10 mouse cellular contexts compared by ENCODE assay signal in genomic region chr19:43511621-43512620, GRCm38 (mm10). TPM values are rescaled to one million over a fixed set of nuclear protein-coding genes. Genes with fewer than 3 reads are reported as not detected.
DNase-seq lines count a peak whose midpoint lies in the region; ATAC-seq and TF ChIP-seq lines count a peak whose summit lies in the region.
"Had no signal": no experiment of that assay in that cellular context is flagged by ENCODE, and none has a peak within 500 bp of the region (broad histone marks: within the 10 kb centered on the region; RNA-seq: fewer than 3 reads in every experiment).

No protein-coding gene starts in this region.

- peak in 1 of 2 experiments; percentile 47 for DNase-seq in heart, adult 2 months
- no peak for DNase-seq in heart, postnatal 36 days
- DNase-seq in adrenal gland, postnatal 25 days: peak; percentile 43
- DNase-seq in kidney, postnatal 25 days: peak; percentile 56 to 75
- DNase-seq in spleen, postnatal 36 days (ENCODE audit: low spot score in 2 of 2): no peak
- no peak for DNase-seq in thymus, adult 18-20 months

- H3K79me2 ChIP-seq in heart, adult 2 months (replicated peaks; ENCODE audit: control insufficient read depth, insufficient read depth, low read length): 0 out of 2 replicates have a peak, but pooled peaks cover under 1% of the 10 kb centered on the region

- no peak for TF ChIP-seq POLR2A in heart, adult 2 months (IDR thresholded peaks at IDR 0.05; ENCODE audit: insufficient read depth, low read depth, low read length)
- no peak for TF ChIP-seq POLR2A in ES-Bruce4 (IDR thresholded peaks at IDR 0.05; ENCODE audit: insufficient read depth, low read length)

- intact Hi-C loops in heart, adult 2 months (cut with DNase I): no loop called here
- intact Hi-C loops in heart, postnatal 36 days (cut with DNase I): no loop called here

- TF ChIP-seq EP300 in heart, adult 2 months (IDR thresholded peaks at IDR 0.05; ENCODE audit: insufficient read depth, low read depth, low read length): no peak; the same call in 1 of the 2 replicates
- TF ChIP-seq EP300 in ES-Bruce4 (IDR thresholded peaks at IDR 0.05; ENCODE audit: insufficient read depth, low read depth, low read length): no peak

- peaks cover 15% of the 10 kb centered on the region for H3K36me3 ChIP-seq in heart, adult 2 months (ENCODE audit: control insufficient read depth, insufficient read depth, low read length)
- peaks cover 75% of the 10 kb centered on the region for H3K36me3 ChIP-seq in ES-Bruce4 (ENCODE audit: control insufficient read depth, insufficient read depth, low read length, poor library complexity, severe bottlenecking)

- no peaks in the 10 kb centered on the region for H3K9me3 ChIP-seq in ES-Bruce4 (replicated peaks; ENCODE audit: control insufficient read depth, insufficient read depth, low read length, poor library complexity, severe bottlenecking)
- H3K9me3 ChIP-seq: forebrain, embryonic 13.5 days; heart, embryonic 13.5 days had no signal

- no peaks in the 10 kb centered on the region for H3K27me3 ChIP-seq in heart, adult 2 months (ENCODE audit: control insufficient read depth, insufficient read depth, low read length)
- no peaks in the 10 kb centered on the region for H3K27me3 ChIP-seq in ES-Bruce4 (ENCODE audit: control insufficient read depth, insufficient read depth, low read length, poor library complexity, severe bottlenecking)
- H3K27me3 ChIP-seq: forebrain, embryonic 13.5 days; heart, embryonic 13.5 days had no signal

- ATAC-seq in erythroblast, adult 5-6 weeks (replicated peaks; ENCODE audit: low FRiP score, poor library complexity, severe bottlenecking): no peak
- ATAC-seq: forebrain, embryonic 13.5 days had no signal

- 63% methylated on average over 22 of the region's 22 CpGs for WGBS in heart, adult 2 months

- peak overlapping the region; percentile 8; the same call in 1 of the 2 replicates for H3K9ac ChIP-seq in heart, adult 2 months (ENCODE audit: low read depth, low read length)
- H3K9ac ChIP-seq in ES-Bruce4 (ENCODE audit: low read depth, poor library complexity, severe bottlenecking): no peak overlapping the region
- H3K9ac ChIP-seq: forebrain, embryonic 13.5 days; heart, embryonic 13.5 days had no signal

- peak overlapping the region; percentile 36 for H3K27ac ChIP-seq in heart, adult 2 months
- H3K27ac ChIP-seq in ES-Bruce4 (ENCODE audit: insufficient read depth, low read length): 0 out of 2 replicates have a peak overlapping the region, but pooled peaks have one; percentile 29
- H3K27ac ChIP-seq: forebrain, embryonic 13.5 days; heart, embryonic 13.5 days had no signal

- no peak overlapping the region for H3K4me3 ChIP-seq in heart, adult 2 months
- H3K4me3 ChIP-seq in ES-Bruce4 (ENCODE audit: low read depth, low read length): no peak overlapping the region
- H3K4me3 ChIP-seq: forebrain, embryonic 13.5 days; heart, embryonic 13.5 days had no signal

- H3K4me1 ChIP-seq in heart, adult 2 months (ENCODE audit: control insufficient read depth, insufficient read depth, low read length): peaks cover 16% of the 10 kb centered on the region
- peaks cover 8% of the 10 kb centered on the region for H3K4me1 ChIP-seq in ES-Bruce4 (ENCODE audit: control insufficient read depth, insufficient read depth, low read length)
- H3K4me1 ChIP-seq: forebrain, embryonic 13.5 days had no signal

- TF ChIP-seq CTCF in heart, adult 2 months (IDR thresholded peaks at IDR 0.05): no peak
- TF ChIP-seq CTCF in ES-Bruce4 (IDR thresholded peaks at IDR 0.05; ENCODE audit: low read depth, low read length): no peak

RNA-seq across cellular contexts. Expression of gene Got1, which starts 12.5 kb away (rescaled TPM):
- total RNA-seq in heart, adult 2 months (2021): 1,000 to 10,000 TPM in 1 of 2 experiments, 100 to 1,000 TPM in 1; 956 to 1,224 TPM
- 575 and 746 TPM in 2 replicates for polyA plus RNA-seq in heart, adult 2 months (2012; rRNA removed)
- 1,000 to 10,000 TPM in 1 of 2 experiments, 100 to 1,000 TPM in 1; 980 to 1,055 TPM for total RNA-seq in heart, postnatal 36 days (2021)
- polyA plus RNA-seq in ES-Bruce4 (2011; ENCODE audit: insufficient read depth, insufficient read length, low read depth, missing spikeins): 148 and 152 TPM in 2 replicates
- total RNA-seq in adrenal gland, postnatal 25 days (2021): 191 and 315 TPM in 2 replicates
- total RNA-seq in erythroblast, adult 5-6 weeks (2015; ENCODE audit: low replicate concordance): 4.6 and 6.5 TPM in 2 replicates
- total RNA-seq in erythroblast, adult 5-6 weeks (2017; ENCODE audit: low replicate concordance): 7.2 and 8.2 TPM in 2 replicates

Comparison
In these comparisons a context has a peak if more than half of its experiments do, and no peak if none do; other contexts are left out.
1. DNase-seq: peak in adrenal gland, postnatal 25 days (single experiment) and kidney, postnatal 25 days (2 of 2); none in heart, postnatal 36 days (0 of 2), spleen, postnatal 36 days (0 of 2) and thymus, adult 18-20 months (0 of 2).
2. RNA of gene Got1, which starts 12.5 kb away (total RNA-seq): 956 to 1,224 TPM in heart, adult 2 months, 980 to 1,055 TPM in heart, postnatal 36 days and 191 to 315 TPM in adrenal gland, postnatal 25 days; 4.6 to 8.2 TPM in erythroblast, adult 5-6 weeks; every median in the first group is over 10 times any median in the second.